Mouse (Mus musculus): ENCODE measurements around the gene Hydin. TPM values are rescaled to one million over a fixed set of nuclear protein-coding genes. Genes with fewer than 3 reads are reported as not detected.

Hydin gene
- polyA plus RNA-seq (2015; fragmentation: Nextera tagmentation; extraction: Ambion mirVana): 0.26 and 0.34 TPM in 2 replicates

- no peaks in the 10 kb centered on the region for H3K36me3 ChIP-seq
- no peak within 1 kb of the TSS for H3K27ac ChIP-seq
- H3K4me3 ChIP-seq (replicated peaks): peak within 1 kb of the TSS; percentile 35
- no peak within 1 kb of the TSS for H3K9ac ChIP-seq (replicated peaks)
- H3K9me3 ChIP-seq: no peaks in the 10 kb centered on the region
- under 1% methylated on average over 15 of the region's 15 CpGs for WGBS
- H3K27me3 ChIP-seq: no peaks in the 10 kb centered on the region
- H3K4me2 ChIP-seq (replicated peaks): peak within 1 kb of the TSS; percentile 57
- ATAC-seq: peak; percentile 95
- peaks cover 11% of the 10 kb centered on the region for H3K4me1 ChIP-seq (replicated peaks)
These were observed at the start of gene Hydin for GRCm38 (mm10) chr8:110266741-110267140. TSS of gene Hydin (plus strand) at chr8:110266977.

- no peak overlapping the region for H3K9ac ChIP-seq (replicated peaks)
- H3K4me2 ChIP-seq (replicated peaks): peak overlapping the region; percentile 82
- no peaks in the 10 kb centered on the region for H3K9me3 ChIP-seq
- 36% methylated on average over 5 of the region's 5 CpGs for WGBS
- peak overlapping the region; percentile 61 for H3K27ac ChIP-seq
- H3K36me3 ChIP-seq: peaks cover 15% of the 10 kb centered on the region
- peak overlapping the region; percentile 70 for H3K4me3 ChIP-seq (replicated peaks)
- H3K4me1 ChIP-seq (replicated peaks): peaks cover 22% of the 10 kb centered on the region
- peak; percentile 55 for ATAC-seq
- H3K27me3 ChIP-seq: no peaks in the 10 kb centered on the region
These were observed 49.6 kb upstream of the Hydin start for GRCm38 (mm10) chr8:110217198-110217597.

- peaks cover 22% of the 10 kb centered on the region for H3K4me1 ChIP-seq (replicated peaks)
- under 1% methylated on average over 43 of the region's 43 CpGs for WGBS
These were observed 49.1 kb upstream of the Hydin start for GRCm38 (mm10) chr8:110217681-110218131.

GRCm38 (mm10) chr8:110218511-110218910 is 48.3 kb upstream of the Hydin start:
- H3K36me3 ChIP-seq: peaks cover 29% of the 10 kb centered on the region
- ATAC-seq: no peak
- no peak overlapping the region for H3K27ac ChIP-seq
- peaks cover 22% of the 10 kb centered on the region for H3K4me1 ChIP-seq (replicated peaks)
- whole genome bisulfite sequencing: 72% methylated on average over 5 of the region's 5 CpGs
- H3K9me3 ChIP-seq: no peaks in the 10 kb centered on the region
- H3K4me2 ChIP-seq (replicated peaks): peak overlapping the region; percentile 82
- peak overlapping the region; percentile 66; the same call in 1 of the 2 replicates for H3K9ac ChIP-seq (replicated peaks)
- peak overlapping the region; percentile 70 for H3K4me3 ChIP-seq (replicated peaks)
- no peaks in the 10 kb centered on the region for H3K27me3 ChIP-seq

More at GRCm38 (mm10) chr8:110217681-110218131, 49.1 kb upstream of the Hydin start:
- peak overlapping the region; percentile 82 for H3K4me2 ChIP-seq (replicated peaks)
- peak; percentile 100 for ATAC-seq
- no peaks in the 10 kb centered on the region for H3K27me3 ChIP-seq
- peak overlapping the region; percentile 61 for H3K27ac ChIP-seq
- H3K4me3 ChIP-seq (replicated peaks): peak overlapping the region; percentile 70
- H3K36me3 ChIP-seq: peaks cover 21% of the 10 kb centered on the region
- peak overlapping the region; percentile 66 for H3K9ac ChIP-seq (replicated peaks)
- no peaks in the 10 kb centered on the region for H3K9me3 ChIP-seq

GRCm38 (mm10) chr8:110220936-110221335 is 45.8 kb upstream of the Hydin start:
- Histone ChIP-seq H3K4me3 (replicated peaks) (no peak overlapping the region), H3K9ac (replicated peaks) (no peak overlapping the region), H3K4me1 (replicated peaks) (peaks cover 22% of the 10 kb centered on the region), H3K9me3 (no peaks in the 10 kb centered on the region), H3K4me2 (replicated peaks) (no peak overlapping the region), H3K36me3 (peaks cover 44% of the 10 kb centered on the region), H3K27me3 (no peaks in the 10 kb centered on the region), H3K27ac (no peak overlapping the region)
- no peak for ATAC-seq
- WGBS: 94% methylated on average over 14 of the region's 14 CpGs

GRCm38 (mm10) chr8:110230803-110231202 is 36.0 kb upstream of the Hydin start:
- 78% methylated on average over 6 of the region's 6 CpGs for WGBS
- Histone ChIP-seq H3K27ac (0 out of 2 replicates have a peak overlapping the region, but pooled peaks have one; percentile 14), H3K27me3 (no peaks in the 10 kb centered on the region), H3K9me3 (peaks cover 2% of the 10 kb centered on the region; the same call in 1 of the 2 replicates), H3K4me2 (replicated peaks) (no peak overlapping the region), H3K36me3 (0 out of 2 replicates have a peak, but pooled peaks cover under 1% of the 10 kb centered on the region), H3K9ac (replicated peaks) (no peak overlapping the region), H3K4me3 (replicated peaks) (no peak overlapping the region), H3K4me1 (replicated peaks) (no peaks in the 10 kb centered on the region)
- no peak for ATAC-seq

- peak; percentile 27; the same call in 1 of the 2 replicates for ATAC-seq
- 54% methylated on average over 7 of the region's 7 CpGs for WGBS
These were observed 24.2 kb upstream of the Hydin start for GRCm38 (mm10) chr8:110242278-110243177.

GRCm38 (mm10) chr8:110244566-110244965 is 22.2 kb upstream of the Hydin start:
- H3K4me2 ChIP-seq (replicated peaks): no peak overlapping the region
- H3K9me3 ChIP-seq: no peaks in the 10 kb centered on the region
- 0 out of 2 replicates have a peak, but pooled peaks cover 4% of the 10 kb centered on the region for H3K4me1 ChIP-seq (replicated peaks)
- H3K4me3 ChIP-seq (replicated peaks): no peak overlapping the region
- ATAC-seq: no peak
- H3K27ac ChIP-seq: no peak overlapping the region
- 56% methylated on average over 2 of the region's 2 CpGs for WGBS
- H3K27me3 ChIP-seq: no peaks in the 10 kb centered on the region
- no peak overlapping the region for H3K9ac ChIP-seq (replicated peaks)
- H3K36me3 ChIP-seq: no peaks in the 10 kb centered on the region

More at GRCm38 (mm10) chr8:110242278-110243177, 24.2 kb upstream of the Hydin start:
- no peaks in the 10 kb centered on the region for H3K36me3 ChIP-seq
- no peak overlapping the region for H3K4me3 ChIP-seq (replicated peaks)
- no peak overlapping the region for H3K4me2 ChIP-seq (replicated peaks)
- H3K9ac ChIP-seq (replicated peaks): no peak overlapping the region
- H3K27me3 ChIP-seq: no peaks in the 10 kb centered on the region
- H3K4me1 ChIP-seq (replicated peaks): 0 out of 2 replicates have a peak, but pooled peaks cover 4% of the 10 kb centered on the region
- no peaks in the 10 kb centered on the region for H3K9me3 ChIP-seq
- 0 out of 2 replicates have a peak overlapping the region, but pooled peaks have one; percentile 48 for H3K27ac ChIP-seq

GRCm38 (mm10) chr8:110247238-110247637 is 19.5 kb upstream of the Hydin start:
- no peaks in the 10 kb centered on the region for H3K36me3 ChIP-seq
- no peak overlapping the region for H3K27ac ChIP-seq
- H3K4me1 ChIP-seq (replicated peaks): 0 out of 2 replicates have a peak, but pooled peaks cover 4% of the 10 kb centered on the region
- H3K27me3 ChIP-seq: no peaks in the 10 kb centered on the region
- no peak overlapping the region for H3K9ac ChIP-seq (replicated peaks)
- no peak overlapping the region for H3K4me2 ChIP-seq (replicated peaks)
- WGBS: 93% methylated on average over 6 of the region's 6 CpGs
- H3K9me3 ChIP-seq: no peaks in the 10 kb centered on the region
- no peak overlapping the region for H3K4me3 ChIP-seq (replicated peaks)
- ATAC-seq: no peak

- H3K4me3 ChIP-seq (replicated peaks): no peak overlapping the region
- 80% methylated on average over 4 of the region's 4 CpGs for WGBS
- H3K27me3 ChIP-seq: no peaks in the 10 kb centered on the region
- no peaks in the 10 kb centered on the region for H3K36me3 ChIP-seq
- ATAC-seq: no peak
- no peak overlapping the region for H3K4me2 ChIP-seq (replicated peaks)
- no peak overlapping the region for H3K27ac ChIP-seq
- H3K9me3 ChIP-seq: no peaks in the 10 kb centered on the region
- no peaks in the 10 kb centered on the region for H3K4me1 ChIP-seq (replicated peaks)
- H3K9ac ChIP-seq (replicated peaks): no peak overlapping the region
These were observed 12.8 kb upstream of the Hydin start for GRCm38 (mm10) chr8:110253986-110254385.

- no peaks in the 10 kb centered on the region for H3K36me3 ChIP-seq
- no peak overlapping the region for H3K9ac ChIP-seq (replicated peaks)
- H3K9me3 ChIP-seq: no peaks in the 10 kb centered on the region
- H3K4me3 ChIP-seq (replicated peaks): no peak overlapping the region
- peaks cover 11% of the 10 kb centered on the region for H3K4me1 ChIP-seq (replicated peaks)
- H3K27ac ChIP-seq: no peak overlapping the region
- 74% methylated on average over 11 of the region's 11 CpGs for WGBS
- ATAC-seq: no peak
- no peaks in the 10 kb centered on the region for H3K27me3 ChIP-seq
- H3K4me2 ChIP-seq (replicated peaks): no peak overlapping the region
These were observed 926 bp upstream of the Hydin start for GRCm38 (mm10) chr8:110265796-110266305.

- no peaks in the 10 kb centered on the region for H3K36me3 ChIP-seq
- H3K9me3 ChIP-seq: no peaks in the 10 kb centered on the region
- peak overlapping the region; percentile 57 for H3K4me2 ChIP-seq (replicated peaks)
- ATAC-seq: no peak
- H3K4me1 ChIP-seq (replicated peaks): peaks cover 11% of the 10 kb centered on the region
- 12% methylated on average over 12 of the region's 12 CpGs for WGBS
- no peak overlapping the region for H3K9ac ChIP-seq (replicated peaks)
- H3K27ac ChIP-seq: no peak overlapping the region
- peak overlapping the region; percentile 35 for H3K4me3 ChIP-seq (replicated peaks)
- H3K27me3 ChIP-seq: no peaks in the 10 kb centered on the region
These were observed 491 bp downstream of the Hydin start for GRCm38 (mm10) chr8:110267268-110267667.

Measured in midbrain, embryonic 13.5 days (tissue).